Mouse (Mus musculus): ENCODE measurements around the gene Tbc1d2. TPM values are rescaled to one million over a fixed set of nuclear protein-coding genes. Genes with fewer than 3 reads are reported as not detected.

Tbc1d2 gene
- total RNA-seq (2015; ENCODE audit: low replicate concordance) (0.84 TPM in 1 of 2 replicates, not detected in the other), total RNA-seq (2017; ENCODE audit: low replicate concordance) (0.39 and 0.91 TPM in 2 replicates)

DNA sequence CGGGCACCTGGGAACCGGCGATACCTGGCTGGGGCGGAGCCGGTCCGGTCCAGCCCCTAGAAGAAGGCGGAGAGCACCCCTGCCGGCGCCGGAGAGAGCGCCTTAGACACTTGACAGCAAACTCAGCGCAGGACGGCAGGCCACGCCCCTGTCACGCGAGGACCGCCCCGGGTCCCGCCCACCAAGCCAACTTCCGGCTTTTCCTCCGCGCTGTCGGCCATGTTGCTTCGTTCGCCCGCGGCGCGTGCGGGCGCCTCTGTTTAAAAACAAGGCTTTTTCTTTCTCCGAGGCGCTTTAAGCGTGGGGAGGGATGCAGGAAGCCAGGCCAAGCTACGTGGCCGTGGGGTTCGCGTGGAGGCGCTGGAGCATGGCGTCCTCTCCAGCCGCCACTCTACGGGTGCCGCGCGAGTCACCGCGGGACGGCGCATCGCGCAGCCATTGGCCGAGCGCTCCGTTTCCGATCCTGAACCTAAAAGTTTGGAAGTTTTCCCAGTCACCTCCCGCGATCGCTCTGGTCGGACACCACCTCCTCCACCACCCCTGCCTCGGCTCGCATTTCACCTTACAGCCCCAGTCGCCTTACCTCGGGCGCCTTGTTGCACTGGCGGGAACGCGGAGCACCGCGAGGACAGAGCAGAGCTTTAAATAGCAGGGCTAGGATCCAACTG is at the start of gene Tbc1d2:
Gene Tbc1d2, minus strand, starts transcription at position 124 of the 668 bp plus-strand sequence.
- ATAC-seq (replicated peaks; ENCODE audit: low FRiP score, poor library complexity, severe bottlenecking) = peak; percentile 99

DNA sequence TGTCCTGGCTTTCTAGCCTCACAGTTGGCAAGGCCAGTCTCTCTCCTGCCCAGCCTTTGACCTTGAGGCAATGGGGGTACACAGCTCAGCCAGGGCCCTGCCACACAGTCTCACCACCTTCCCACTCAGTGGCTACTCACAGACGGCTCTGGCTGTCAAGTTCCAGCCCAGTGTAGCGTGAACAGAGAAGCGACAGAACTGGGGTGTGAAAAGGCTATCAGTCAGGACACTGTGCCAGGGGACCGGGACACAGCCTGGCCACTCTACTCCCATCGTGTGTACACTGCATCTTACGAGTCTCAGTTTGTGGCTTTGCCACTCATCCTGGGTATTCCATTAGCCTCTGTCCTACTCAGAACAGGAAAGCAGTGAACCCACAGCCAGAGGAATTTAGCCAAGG is 46.5 kb upstream of the Tbc1d2 start:
- no peak for ATAC-seq (replicated peaks; ENCODE audit: low FRiP score, poor library complexity, severe bottlenecking)

DNA sequence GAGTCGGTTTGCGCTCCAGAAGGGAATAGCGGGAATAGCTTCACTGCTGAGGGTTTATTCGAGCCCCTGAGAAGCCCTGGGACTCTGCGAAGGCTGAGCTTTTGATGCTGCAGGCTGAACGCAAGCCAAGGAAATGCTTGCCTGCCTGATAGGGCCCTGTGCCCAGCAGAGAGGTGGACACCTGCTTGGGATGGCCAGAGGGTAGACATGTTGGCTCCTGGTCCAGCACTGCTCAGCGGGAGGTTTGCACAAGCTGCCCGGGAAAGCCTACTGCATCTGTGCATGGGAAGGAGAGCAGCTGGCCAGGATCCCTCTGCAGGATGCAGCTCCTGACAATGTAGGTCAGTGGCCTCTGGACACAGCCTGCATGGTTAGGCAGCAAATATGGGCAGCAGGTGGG is 40.6 kb upstream of the Tbc1d2 start:
- ATAC-seq (replicated peaks; ENCODE audit: low FRiP score, poor library complexity, severe bottlenecking) = no peak

DNA sequence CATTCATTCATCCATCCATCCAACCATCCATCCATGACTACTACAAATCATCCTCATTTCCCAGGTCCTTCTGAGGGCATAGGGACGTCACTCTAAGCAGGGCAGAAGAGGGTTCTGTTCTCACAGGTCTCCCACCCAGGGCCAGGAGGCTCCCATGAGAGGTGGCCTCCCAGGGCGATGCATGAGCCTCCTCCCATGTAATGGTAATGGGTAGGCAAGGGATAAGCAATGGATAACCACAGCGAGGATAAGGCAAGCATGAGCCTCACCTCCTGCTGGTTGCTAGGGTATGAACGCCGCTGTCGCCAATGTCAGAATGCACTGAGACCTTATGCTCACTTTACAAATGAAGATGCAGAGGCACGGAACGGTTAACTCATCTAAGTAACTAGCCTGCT is 40.0 kb upstream of the Tbc1d2 start:
- no peak for ATAC-seq (replicated peaks; ENCODE audit: low FRiP score, poor library complexity, severe bottlenecking)

DNA sequence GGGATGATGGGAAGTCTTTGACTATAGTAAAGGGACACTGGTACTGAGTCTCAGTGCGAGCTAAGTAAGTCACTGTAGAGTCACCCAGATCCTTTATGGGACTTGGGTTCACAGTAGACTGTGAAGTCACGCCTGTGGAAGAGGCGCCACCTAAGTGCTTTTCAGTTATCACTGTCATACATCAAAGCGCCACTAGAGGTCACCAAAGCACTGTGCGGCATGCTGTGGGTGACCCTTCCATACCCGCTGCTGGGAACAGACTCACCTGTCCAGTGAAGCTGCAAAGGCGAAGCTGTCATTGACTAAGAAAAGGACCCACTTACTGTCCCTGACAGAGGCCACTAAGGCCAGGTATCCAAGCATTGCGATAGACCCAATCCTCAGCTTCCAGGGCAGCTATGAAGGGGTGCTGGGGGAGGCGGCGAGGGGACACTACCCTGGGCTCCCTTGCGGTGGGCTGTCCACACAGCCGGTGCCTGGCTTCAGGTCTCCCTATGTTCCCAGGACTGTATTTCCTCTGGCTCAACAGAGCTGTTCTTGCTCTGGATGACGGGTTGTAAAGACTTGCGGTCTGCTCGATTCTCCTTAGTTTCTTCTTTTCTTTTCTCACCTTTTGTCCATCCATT is 39.5 kb upstream of the Tbc1d2 start:
- peak; percentile 70 for ATAC-seq (replicated peaks; ENCODE audit: low FRiP score, poor library complexity, severe bottlenecking)

DNA sequence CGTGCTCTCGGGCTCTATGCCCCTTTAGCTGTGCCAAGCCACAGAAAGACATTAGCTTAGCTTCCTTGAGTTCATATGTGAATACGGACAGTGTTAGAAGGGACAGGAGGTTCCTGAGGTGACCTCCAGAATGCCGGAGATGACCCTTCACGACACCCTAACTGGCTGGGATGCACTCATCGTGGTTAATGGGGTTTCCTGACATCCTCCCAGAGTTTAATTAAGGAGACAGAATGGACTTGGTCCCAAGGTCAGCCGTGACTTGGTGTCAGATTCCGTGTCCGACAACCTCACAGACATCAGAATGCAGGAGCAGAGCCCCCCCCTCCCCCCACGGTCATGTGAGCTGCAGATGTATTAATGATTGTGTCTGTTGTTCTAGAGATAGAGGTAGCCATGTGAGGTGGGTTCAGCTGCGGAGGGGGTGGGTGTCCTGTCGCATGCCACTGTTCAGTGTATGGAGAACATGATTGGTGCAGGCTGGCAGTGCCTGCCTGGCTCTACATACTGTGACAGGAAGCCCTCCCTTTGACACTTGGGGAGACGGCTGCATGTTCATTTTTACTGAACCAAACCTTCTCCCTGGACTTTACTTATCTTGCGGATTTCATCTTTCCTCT is 38.3 kb upstream of the Tbc1d2 start:
- ATAC-seq (replicated peaks; ENCODE audit: low FRiP score, poor library complexity, severe bottlenecking) = no peak

DNA sequence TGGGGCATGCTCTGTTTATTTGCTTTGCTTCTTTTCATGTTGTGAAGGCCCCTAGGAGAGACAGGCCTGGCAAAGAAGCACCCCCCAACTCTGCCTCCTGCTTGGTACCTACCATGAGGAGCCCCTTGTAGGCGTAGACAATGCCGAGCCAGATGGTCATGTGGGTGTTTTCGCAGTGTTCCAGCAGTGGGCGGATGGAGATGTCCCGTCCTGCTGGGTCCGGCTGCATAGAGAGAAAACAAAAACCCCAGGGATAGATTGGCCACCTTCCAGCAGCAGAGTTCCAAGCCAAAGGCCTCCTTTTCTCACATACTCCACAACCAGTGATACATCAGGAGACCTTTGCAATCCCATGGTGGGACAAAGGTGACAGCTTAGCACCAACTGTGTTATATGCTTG is 34.2 kb upstream of the Tbc1d2 start:
- no peak for ATAC-seq (replicated peaks; ENCODE audit: low FRiP score, poor library complexity, severe bottlenecking)

DNA sequence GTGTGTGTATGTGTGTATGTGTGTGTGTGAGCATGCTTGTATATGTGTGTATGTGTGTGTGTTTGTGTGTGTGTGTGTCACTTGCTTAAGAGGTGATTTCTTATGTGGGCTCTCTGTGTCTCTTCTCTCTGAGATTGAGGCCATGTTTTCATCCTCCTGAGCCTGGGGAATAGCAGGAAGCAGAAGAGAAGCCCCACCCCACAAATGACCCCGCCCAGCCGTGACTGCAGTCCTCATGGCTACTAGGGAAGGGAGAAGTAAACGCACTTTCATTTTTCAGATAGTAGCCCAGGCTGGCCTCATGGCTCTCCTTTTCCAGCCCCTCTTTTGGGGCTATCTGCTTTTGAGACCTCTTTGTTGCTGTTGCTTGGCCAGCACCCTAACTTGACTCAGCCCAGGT is 26.6 kb upstream of the Tbc1d2 start:
- no peak for ATAC-seq (replicated peaks; ENCODE audit: low FRiP score, poor library complexity, severe bottlenecking)

DNA sequence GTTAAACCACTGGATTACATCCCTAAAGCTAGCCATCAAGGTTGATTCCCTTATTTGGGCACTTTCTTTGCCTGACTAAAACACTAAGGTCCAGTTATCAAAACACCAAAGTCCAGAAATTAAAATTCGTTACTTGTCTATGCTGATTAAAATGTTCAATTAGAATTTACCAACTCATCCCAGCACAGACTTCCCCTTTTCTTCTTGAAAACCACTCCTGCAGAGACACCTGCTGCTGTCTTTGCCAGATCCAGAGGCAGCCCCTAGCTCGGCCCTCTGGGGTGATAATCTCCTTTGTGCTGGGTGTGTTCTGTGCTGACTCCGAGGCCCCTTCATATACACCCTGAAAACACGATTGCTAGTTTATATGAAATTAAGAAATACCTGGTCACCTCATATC is 26.0 kb upstream of the Tbc1d2 start:
- no peak for ATAC-seq (replicated peaks; ENCODE audit: low FRiP score, poor library complexity, severe bottlenecking)

DNA sequence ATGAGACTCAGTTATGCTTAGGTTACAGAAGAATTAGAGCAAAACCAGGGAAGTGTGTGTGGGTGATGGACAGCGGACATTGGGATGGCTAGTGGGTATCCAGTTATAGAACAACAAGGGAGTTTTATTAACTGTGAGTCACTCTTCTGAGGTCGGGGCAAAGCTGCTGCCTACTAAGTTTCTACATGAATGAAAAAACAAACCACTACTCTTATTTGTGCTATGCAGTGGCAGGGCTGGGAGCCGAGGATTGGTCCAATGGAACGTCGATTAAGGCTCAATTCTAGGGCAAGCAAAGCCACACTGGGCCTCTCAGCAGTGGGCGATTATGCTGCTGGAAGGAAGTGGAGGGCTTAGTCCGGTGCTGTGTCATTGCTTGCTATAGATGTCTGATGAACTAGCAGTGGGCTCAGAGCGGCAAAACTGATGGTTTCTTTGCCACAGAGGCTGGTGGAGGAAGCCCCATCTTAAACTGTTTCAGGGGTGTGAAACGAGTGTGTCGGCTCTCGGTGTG is 25.3 kb upstream of the Tbc1d2 start:
- ATAC-seq (replicated peaks; ENCODE audit: low FRiP score, poor library complexity, severe bottlenecking) = no peak

DNA sequence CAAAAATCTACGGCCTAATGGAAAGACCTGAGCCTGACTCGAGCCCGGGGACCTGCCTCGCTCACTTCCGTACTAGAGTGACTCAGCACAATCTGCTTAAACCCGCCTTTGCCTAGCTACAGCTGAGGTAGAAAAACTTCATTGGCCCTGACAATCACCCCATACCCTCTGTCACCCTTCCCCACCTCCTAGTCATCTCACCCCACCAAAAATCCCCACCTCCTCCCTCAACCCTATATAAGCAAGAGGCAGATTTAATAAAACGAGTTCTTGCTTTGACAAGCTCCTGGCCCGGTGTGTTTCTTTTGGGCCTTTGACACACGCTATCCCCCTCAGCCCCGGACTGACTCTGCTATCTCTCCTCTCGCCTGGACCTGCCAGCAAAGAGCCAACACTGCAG is 18.6 kb upstream of the Tbc1d2 start:
- ATAC-seq (replicated peaks; ENCODE audit: low FRiP score, poor library complexity, severe bottlenecking) = peak; percentile 46; the same call in 1 of the 2 replicates

DNA sequence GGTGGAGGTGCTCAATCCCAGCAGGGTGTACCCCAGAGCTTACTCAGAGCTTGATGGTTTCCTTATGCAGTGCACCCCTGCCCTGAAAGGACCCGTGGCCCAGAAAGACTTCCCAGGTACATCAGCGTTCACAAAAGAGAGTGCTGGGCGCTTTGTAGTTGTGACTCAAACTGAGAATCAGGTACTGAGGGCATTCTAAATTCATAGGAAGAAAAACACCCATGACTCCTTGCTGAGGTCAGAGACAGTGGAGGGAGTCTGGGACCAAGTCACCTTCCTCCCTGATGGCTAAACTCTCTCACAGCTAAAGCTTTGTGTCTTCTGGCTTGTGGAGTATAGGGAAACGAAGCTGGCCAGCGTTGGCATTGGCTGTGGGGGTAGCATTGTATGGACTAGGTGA is 16.4 kb upstream of the Tbc1d2 start:
- no peak for ATAC-seq (replicated peaks; ENCODE audit: low FRiP score, poor library complexity, severe bottlenecking)

DNA sequence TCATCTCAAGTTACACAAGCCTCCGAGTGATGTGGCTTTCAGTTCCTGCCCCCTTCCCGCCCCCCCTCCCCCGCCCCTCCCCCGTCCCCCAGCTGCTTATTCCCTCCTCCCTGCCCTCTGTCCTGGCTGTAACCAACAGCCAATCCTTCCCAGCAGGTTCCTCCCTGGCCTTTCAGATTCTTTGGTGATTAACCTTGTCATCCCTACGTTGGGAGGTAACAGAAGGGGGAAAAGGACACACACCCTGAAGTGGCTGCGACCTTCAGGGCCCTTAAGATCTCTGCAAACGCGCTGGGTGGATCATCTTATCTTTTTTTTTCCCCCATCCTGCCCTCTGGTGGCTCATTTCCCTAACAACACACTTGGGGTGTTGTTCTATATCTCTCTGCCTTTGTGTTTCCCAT is 15.4 kb upstream of the Tbc1d2 start:
- no peak for ATAC-seq (replicated peaks; ENCODE audit: low FRiP score, poor library complexity, severe bottlenecking)

DNA sequence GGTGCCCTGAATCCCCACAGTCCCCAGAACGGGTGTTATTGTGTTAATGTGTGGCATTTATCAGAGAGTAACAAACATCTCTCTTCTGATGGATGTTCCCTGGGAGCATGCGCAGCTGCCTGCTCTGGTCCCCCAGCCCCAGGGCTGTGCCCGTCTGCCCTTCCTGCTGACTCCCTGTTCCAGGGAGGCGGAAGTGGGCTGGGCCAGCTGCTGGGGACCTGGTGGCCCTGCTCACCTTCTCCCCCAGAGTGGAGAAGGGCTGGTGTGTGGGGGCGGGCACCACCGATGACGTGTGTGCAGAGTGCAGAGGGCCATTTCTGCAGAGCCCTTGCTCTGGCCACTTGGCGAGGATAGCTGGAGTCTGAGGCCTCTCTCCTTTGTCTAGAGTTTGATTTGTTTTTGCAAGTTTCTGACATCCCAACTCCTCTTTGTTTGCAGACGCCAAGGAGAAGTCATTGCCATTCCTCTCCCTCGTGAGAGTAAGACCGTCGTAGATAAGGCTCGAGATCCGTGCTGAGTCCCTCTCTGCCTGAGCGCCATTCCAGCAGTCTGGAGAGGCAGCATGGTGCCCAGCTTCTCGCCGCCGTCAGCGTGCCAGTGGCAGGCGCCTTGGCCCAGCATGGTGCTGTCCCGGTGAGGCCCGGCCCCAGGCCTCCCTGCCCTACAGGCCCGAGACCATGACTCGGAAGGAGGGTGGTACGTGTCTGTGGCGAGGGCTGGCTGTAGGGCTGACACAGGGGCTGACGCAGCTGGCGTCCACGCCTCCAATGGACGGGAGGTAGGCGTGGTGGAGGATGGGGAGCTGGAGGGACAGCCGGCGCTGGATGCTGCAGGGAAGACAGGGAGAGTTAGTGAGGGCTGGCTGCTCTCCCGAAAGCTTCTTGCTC is 14.4 kb upstream of the Tbc1d2 start:
- ATAC-seq (replicated peaks; ENCODE audit: low FRiP score, poor library complexity, severe bottlenecking) = no peak

DNA sequence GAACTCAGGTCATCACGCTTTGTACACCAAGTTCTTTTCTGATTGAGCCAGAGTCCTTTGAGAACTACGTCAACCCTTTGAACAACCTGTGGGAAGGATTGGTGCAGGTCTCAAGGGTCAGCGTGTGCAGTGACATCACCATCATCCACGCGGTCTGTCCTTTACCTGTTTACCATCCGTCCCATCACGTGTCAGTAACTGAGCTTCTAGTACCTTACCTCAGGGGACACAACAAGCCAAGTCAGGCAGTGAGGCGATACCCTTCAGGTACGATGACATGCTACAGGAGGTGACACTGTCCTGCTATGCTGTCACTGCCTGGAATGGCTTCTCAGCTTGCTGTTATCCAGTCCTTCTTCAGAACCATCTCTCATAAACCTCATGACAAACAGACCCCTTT is 11.4 kb upstream of the Tbc1d2 start:
- ATAC-seq (replicated peaks; ENCODE audit: low FRiP score, poor library complexity, severe bottlenecking) = no peak

DNA sequence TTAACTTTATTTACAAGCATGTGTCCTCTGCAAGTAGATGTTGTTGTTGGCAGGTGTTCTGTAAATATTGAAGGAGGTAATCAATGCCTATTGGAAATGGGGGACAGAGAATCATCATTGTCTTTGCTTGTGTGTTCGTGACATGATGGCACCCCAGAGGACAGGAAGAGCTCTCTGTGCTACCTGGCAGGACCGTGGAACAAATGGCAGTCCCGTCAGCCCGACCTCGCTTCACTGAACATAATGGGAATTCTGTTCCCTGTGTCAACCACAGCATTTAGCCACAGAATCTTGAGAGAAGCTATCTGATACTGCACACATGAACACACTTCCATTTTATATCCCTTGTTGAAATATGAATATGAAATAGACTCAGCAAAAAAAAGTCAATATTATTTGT is 8.9 kb upstream of the Tbc1d2 start:
- ATAC-seq (replicated peaks; ENCODE audit: low FRiP score, poor library complexity, severe bottlenecking) = no peak

DNA sequence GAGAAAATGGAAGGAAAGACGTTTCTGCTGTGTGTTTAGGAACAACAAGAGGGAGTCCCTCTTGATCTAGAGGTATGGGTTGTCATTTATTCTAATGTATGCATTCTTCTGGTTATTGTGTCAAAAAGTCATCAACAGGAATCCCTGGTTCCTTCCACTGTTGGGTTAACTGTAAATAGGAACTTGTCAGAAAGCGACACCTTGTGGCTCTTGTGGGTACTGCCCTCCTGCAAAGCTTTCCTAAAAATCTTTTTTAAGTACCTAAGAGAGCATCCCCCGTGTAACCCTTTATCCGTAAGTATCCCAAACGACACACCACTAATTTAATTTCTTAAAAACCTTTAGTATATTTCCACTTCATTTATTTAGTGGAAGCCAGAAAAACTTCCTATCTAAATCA is 7.1 kb upstream of the Tbc1d2 start:
- ATAC-seq (replicated peaks; ENCODE audit: low FRiP score, poor library complexity, severe bottlenecking) = peak; percentile 61; the same call in 1 of the 2 replicates

DNA sequence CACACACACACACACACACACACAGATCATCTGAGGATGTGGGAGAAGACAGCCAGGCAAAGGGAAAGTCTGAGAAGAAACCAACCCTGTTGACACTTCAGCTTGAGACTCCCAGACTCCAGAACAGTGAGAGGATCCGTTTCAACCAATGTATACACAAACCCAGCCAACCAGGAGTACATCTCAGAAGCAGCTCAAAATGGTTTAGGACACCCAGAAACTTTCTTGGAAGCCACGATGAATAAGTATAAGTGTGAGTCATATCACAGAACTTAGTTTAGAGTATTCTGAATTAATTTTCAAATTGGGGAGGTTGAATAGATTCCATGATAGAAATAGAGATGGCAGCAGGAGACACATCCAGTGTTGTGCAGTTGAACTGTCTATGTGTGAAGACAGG is 5.9 kb upstream of the Tbc1d2 start:
- ATAC-seq (replicated peaks; ENCODE audit: low FRiP score, poor library complexity, severe bottlenecking) = no peak

DNA sequence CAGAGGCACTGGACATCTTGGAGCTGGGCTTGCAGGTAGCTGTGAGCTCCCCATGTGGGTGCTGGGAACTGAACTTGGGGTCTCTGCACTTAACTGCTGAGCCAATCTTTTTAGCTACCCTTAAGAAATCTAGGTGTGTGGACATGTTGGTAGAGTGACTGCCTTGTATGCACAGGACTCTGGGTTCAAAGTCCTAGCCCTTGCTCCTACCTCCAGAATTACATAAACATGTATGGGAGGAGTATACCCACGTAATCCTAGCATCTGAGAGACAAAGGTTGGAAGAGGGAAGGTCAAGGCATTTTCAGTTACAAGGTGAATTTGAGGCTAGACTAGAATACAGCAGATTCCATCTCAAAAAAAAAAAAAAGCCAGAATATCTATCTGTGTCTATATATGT is 5.3 kb upstream of the Tbc1d2 start:
- no peak for ATAC-seq (replicated peaks; ENCODE audit: low FRiP score, poor library complexity, severe bottlenecking)

DNA sequence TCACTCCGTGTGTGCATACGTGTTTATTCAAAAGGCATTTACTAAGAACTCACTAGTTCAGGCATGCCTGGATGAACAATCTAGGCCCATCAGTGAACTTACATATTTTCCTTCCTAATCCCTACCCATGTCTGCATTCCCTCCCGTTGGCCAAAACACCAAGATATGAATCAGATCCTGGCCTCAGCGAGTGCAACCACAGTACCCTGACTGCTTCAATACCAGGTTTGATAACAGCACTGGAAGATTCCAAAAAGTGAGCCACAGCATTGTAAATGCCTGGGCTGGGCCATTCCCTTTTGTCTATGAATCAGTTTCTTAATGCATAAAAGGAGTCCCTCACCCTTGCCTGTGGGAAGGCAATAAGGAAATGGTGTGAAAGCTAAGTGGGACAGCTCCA is 848 bp downstream of the Tbc1d2 start:
- no peak for ATAC-seq (replicated peaks; ENCODE audit: low FRiP score, poor library complexity, severe bottlenecking)
